Mouse (Mus musculus): Measurements from ENCODE around the gene Spesp1.

GRCm38 (mm10) chr9:62286967-62287632, 5.1 kb upstream of the Spesp1 start:
- TF ChIP-seq CTCF (conservative IDR thresholded peaks at IDR 0.05; ENCODE audit: low read length) (peak; percentile 20), POU5F1 (IDR thresholded peaks at IDR 0.05; ENCODE audit: borderline replicate concordance, low read length) (no peak), NANOG (IDR thresholded peaks at IDR 0.05; ENCODE audit: borderline replicate concordance, low read length) (no peak)
